Mouse (Mus musculus) central nervous system, embryonic 14 days (tissue): ENCODE data around the gene Lrp2bp. TPM values are rescaled to one million over a fixed set of nuclear protein-coding genes. Genes with fewer than 3 reads are reported as not detected.

Experiments used
- polyA plus RNA-seq: library from polyadenylated mRNA; depleted of rRNA; stranded (reverse); fragments of >200 nt; gene quantifications from 2 replicates; pipeline ENCODE4 v1.2.3, GENCODE M21; 2012; rRNA removed

The Lrp2bp gene
- polyA plus RNA-seq, result 0.28 and 0.36 TPM in 2 replicates

DNA sequence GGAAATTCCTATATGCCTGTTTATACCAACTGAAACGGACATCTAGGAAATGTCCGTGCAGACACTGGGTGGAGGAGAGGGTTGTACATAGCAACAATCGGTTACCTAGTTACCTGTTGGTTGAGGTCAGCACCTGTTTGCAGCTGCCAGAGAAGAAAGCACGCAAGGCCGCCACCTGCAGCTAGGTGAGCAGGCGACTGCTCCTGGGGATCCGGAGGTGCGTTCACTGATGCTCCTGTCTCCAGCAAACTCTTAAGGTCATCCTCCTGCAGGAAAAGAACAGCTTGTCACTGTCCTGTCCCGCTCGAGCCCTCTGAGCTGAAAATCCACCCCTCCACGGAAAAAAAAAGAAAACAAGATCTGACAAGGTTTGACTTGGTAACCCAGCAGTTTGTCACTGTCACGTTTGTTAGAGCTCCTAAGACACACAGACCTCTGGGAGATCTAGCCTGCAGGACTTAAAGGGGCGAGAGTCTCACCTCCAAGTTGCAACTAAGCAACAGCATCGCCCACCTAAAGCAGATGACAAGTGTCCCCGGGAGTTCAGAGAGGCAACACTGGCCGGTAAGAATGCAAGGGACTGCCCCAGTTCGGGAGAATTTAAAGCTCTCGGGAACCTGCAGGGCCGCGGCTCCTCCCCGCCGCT, at the start of gene Lrp2bp:
Gene Lrp2bp, plus strand, starts transcription at position 166 of the 646 bp plus-strand sequence.

DNA sequence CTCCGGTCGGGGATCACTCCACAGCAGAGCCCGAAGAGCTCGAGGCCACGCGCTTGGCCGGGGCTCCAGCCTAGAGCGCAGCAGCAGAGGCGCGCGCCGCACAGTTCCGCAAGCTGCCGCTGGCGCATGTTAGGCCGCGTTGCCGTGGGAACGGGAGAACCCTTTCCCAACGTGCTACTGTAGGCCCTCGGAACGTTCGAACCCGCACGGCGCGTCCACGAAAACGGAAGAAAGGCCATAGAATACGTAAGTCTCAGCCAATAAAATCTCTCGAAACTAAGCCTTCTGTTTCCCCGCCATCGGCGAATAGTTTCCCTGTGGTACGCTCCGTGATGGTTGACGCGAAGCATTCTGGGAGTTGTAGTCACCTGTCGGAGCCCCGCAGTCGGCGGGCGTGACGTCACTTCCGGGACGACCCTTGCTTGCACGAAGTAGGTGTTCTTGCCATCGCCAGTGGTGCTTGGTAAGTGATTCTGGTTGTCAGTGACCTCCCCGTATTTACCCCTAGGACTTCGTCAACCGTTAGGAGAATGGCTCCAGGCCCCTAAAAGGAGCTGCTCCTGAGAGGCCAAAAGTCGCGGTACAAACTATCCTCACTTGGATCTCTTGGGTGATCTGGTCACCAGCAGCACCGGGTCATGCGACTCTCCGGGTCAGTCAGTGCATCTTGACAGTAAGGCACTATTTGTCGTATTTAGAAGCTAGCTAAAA, 23.8 kb upstream of the Lrp2bp start, which contains the start of the genes 1700029J07Rik and Ufsp2:
Gene 1700029J07Rik, minus strand, starts transcription at position 127 of the 711 bp plus-strand sequence.
Gene Ufsp2, plus strand, starts transcription at position 403 of the 711 bp plus-strand sequence.

DNA sequence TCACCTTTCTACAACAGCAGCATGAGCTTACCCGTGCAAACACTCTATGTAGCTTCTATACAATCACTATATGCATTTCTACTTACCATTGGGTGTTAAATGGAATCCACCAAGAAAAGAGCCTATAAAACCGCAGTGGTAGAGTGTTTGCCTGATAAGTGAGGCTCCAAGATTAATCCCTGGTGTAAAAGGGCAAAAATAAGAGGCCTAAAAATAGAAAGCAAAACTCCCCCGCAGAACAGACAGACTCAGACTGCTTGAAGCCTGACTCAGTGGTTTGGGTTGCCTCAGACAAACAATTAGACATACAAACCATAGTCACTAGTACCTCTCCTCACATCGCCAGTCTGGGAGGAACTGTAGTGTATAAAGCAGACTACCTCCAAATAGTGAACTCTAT, 6.5 kb downstream of the Lrp2bp start, which contains the start of gene Ankrd37:
Gene Ankrd37, minus strand, starts transcription at position 112 of the 400 bp plus-strand sequence.

Other genes with a start within 250 kb of the Lrp2bp start
- 11.6 and 19.1 TPM in 2 replicates for gene Pdlim3, start 113.8 kb upstream of the Lrp2bp start, polyA plus RNA-seq
- gene Ccdc110, start 64.7 kb upstream of the Lrp2bp start, polyA plus RNA-seq, result 0.15 and 0.16 TPM in 2 replicates
- gene 1700029J07Rik, start 24.1 kb upstream of the Lrp2bp start, polyA plus RNA-seq, result 6.4 and 7.0 TPM in 2 replicates
- 42.4 and 43.4 TPM in 2 replicates for gene Ufsp2, start 23.8 kb upstream of the Lrp2bp start, polyA plus RNA-seq
- 19.3 and 23.7 TPM in 2 replicates for gene Ankrd37, start 6.4 kb downstream of the Lrp2bp start, polyA plus RNA-seq
- gene Cfap97, start 152.5 kb downstream of the Lrp2bp start, polyA plus RNA-seq, result 11.3 and 13.9 TPM in 2 replicates
- gene Snx25, start 152.9 kb downstream of the Lrp2bp start, polyA plus RNA-seq, result 14.0 and 15.1 TPM in 2 replicates
- 513 and 545 TPM in 2 replicates for gene Slc25a4, start 212.0 kb downstream of the Lrp2bp start, polyA plus RNA-seq